Mouse (Mus musculus) neural tube, embryonic 10.5 days (tissue): ENCODE results near the gene Lrpap1.
A peak's percentile ranks its signal among the peaks of the same experiment; 100 is the strongest.

Experiments
- DNase-seq: peaks from one replicate; pipeline ENCODE4 v3.0.0-alpha.2; 2017; ENCODE audit warnings: low spot score; ENCODE audit errors: extremely low spot score

Lrpap1 gene

GRCm38 (mm10) chr5:35104960-35105921, at the start of gene Lrpap1:
TSS of gene Lrpap1 (minus strand) at chr5:35105766.
- peak; percentile 96 for DNase-seq

- DNase-seq = no peak
Observed at GRCm38 (mm10) chr5:35149939-35150338, 44.4 kb upstream of the Lrpap1 start.

GRCm38 (mm10) chr5:35149526-35149925, 44.0 kb upstream of the Lrpap1 start:
- no peak for DNase-seq

GRCm38 (mm10) chr5:35147963-35148767, 42.6 kb upstream of the Lrpap1 start:
- DNase-seq = no peak

GRCm38 (mm10) chr5:35147155-35147962, 41.8 kb upstream of the Lrpap1 start:
- no peak for DNase-seq

- no peak for DNase-seq
Observed at GRCm38 (mm10) chr5:35146747-35147146, 41.2 kb upstream of the Lrpap1 start.

- DNase-seq = no peak
Observed at GRCm38 (mm10) chr5:35144716-35145115, 39.1 kb upstream of the Lrpap1 start.

- DNase-seq = no peak
Observed at GRCm38 (mm10) chr5:35143460-35144245, 38.1 kb upstream of the Lrpap1 start.

- no peak for DNase-seq
Observed at GRCm38 (mm10) chr5:35142910-35143309, 37.3 kb upstream of the Lrpap1 start.

GRCm38 (mm10) chr5:35141316-35141715, 35.8 kb upstream of the Lrpap1 start:
- no peak for DNase-seq

GRCm38 (mm10) chr5:35138183-35138611, 32.6 kb upstream of the Lrpap1 start:
- DNase-seq = no peak

GRCm38 (mm10) chr5:35137510-35138182, 32.1 kb upstream of the Lrpap1 start:
- no peak for DNase-seq

- DNase-seq = no peak
Observed at GRCm38 (mm10) chr5:35135903-35136302, 30.3 kb upstream of the Lrpap1 start.

GRCm38 (mm10) chr5:35134286-35134685, 28.7 kb upstream of the Lrpap1 start:
- DNase-seq = no peak

GRCm38 (mm10) chr5:35133468-35133867, 27.9 kb upstream of the Lrpap1 start:
- no peak for DNase-seq

GRCm38 (mm10) chr5:35132278-35132980, 26.9 kb upstream of the Lrpap1 start:
- DNase-seq = no peak

GRCm38 (mm10) chr5:35131773-35132172, 26.2 kb upstream of the Lrpap1 start:
- DNase-seq = peak; percentile 91

- no peak for DNase-seq
Observed at GRCm38 (mm10) chr5:35131237-35131636, 25.7 kb upstream of the Lrpap1 start.

- no peak for DNase-seq
Observed at GRCm38 (mm10) chr5:35129767-35130191, 24.2 kb upstream of the Lrpap1 start.
